8 mouse cellular contexts compared by ENCODE assay signal in the genomic region with DNA sequence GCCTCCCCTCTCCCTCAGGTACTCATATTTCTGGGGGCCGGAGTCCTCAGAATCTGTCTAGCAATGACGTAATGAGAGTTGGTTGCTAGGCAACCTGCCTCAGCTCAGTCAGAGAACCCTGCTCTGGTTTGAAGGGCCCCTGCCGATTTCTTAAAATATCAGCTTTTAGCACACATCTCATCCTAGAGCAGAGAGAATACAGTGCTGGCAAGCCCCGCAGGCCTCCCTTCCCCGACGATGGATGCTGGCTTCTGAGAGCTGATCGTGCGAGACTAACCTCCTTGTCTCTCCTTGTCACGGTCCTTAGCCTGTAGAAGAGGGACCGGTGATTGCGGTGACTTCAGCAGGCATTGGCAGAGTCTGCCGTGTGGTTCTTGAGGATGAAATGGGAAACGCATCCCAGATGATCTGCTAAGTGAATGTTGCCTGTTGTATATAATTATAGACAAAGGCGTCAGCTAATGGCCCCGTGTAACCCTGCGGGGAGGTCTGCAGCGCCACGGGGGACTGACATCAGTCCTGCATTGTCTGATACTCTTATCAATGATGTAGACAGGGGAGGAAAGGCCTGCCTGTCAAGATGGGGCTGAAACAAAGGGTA.
DNase-seq lines count a peak whose midpoint lies in the region; ATAC-seq and TF ChIP-seq lines count a peak whose summit lies in the region.
"Had no signal": no experiment of that assay in that cellular context is flagged by ENCODE, and none has a peak within 500 bp of the region (broad histone marks: within the 10 kb centered on the region; RNA-seq: fewer than 3 reads in every experiment).

No protein-coding gene starts in this region.

- H3K4me3 ChIP-seq in forebrain, embryonic 13.5 days = no peak overlapping the region
- H3K4me3 ChIP-seq in midbrain, postnatal 0 days (ENCODE audit: low read depth, low read length) = no peak overlapping the region
- no peak overlapping the region for H3K4me3 ChIP-seq in liver, embryonic 11.5 days (ENCODE audit: low read depth, low read length)
- H3K4me3 ChIP-seq: liver, embryonic 15.5 days had no signal

- peak; percentile 44 for TF ChIP-seq CTCF in midbrain, postnatal 0 days (IDR thresholded peaks at IDR 0.05)

- peak overlapping the region; percentile 43; the same call in 1 of the 2 replicates for H3K9ac ChIP-seq in forebrain, embryonic 13.5 days
- peak overlapping the region; percentile 42; the same call in 1 of the 2 replicates for H3K9ac ChIP-seq in midbrain, postnatal 0 days (replicated peaks; ENCODE audit: low read length, poor library complexity, severe bottlenecking)
- no peak overlapping the region for H3K9ac ChIP-seq in liver, embryonic 11.5 days (ENCODE audit: low read depth, low read length)
- H3K9ac ChIP-seq: liver, embryonic 15.5 days had no signal

- 3% methylated on average over 18 of the region's 18 CpGs for whole genome bisulfite sequencing in forebrain, embryonic 13.5 days
- 3% methylated on average over 18 of the region's 18 CpGs for whole genome bisulfite sequencing in midbrain, postnatal 0 days
- 49% methylated on average over 18 of the region's 18 CpGs for WGBS in liver, embryonic 11.5 days

- peak overlapping the region; percentile 49 for H3K4me2 ChIP-seq in forebrain, embryonic 13.5 days
- no peak overlapping the region for H3K4me2 ChIP-seq in midbrain, postnatal 0 days (ENCODE audit: low read depth, low read length, poor library complexity, severe bottlenecking)
- no peak overlapping the region for H3K4me2 ChIP-seq in liver, embryonic 11.5 days
- H3K4me2 ChIP-seq: liver, embryonic 15.5 days had no signal

- no peaks in the 10 kb centered on the region for H3K27me3 ChIP-seq in forebrain, embryonic 13.5 days
- H3K27me3 ChIP-seq in midbrain, postnatal 0 days (ENCODE audit: insufficient read depth, low read length) = no peaks in the 10 kb centered on the region
- peaks cover 2% of the 10 kb centered on the region; the same call in 1 of the 2 replicates for H3K27me3 ChIP-seq in liver, embryonic 11.5 days (replicated peaks; ENCODE audit: control insufficient read depth, insufficient read depth, low read length)

- ATAC-seq in forebrain, embryonic 13.5 days = peak; percentile 50
- ATAC-seq in midbrain, postnatal 0 days (ENCODE audit: low FRiP score) = peak; percentile 82
- no peak for ATAC-seq in liver, embryonic 11.5 days (replicated peaks; ENCODE audit: low FRiP score)

- no peaks in the 10 kb centered on the region for H3K36me3 ChIP-seq in forebrain, embryonic 13.5 days (ENCODE audit: poor library complexity, severe bottlenecking)
- no peaks in the 10 kb centered on the region for H3K36me3 ChIP-seq in midbrain, postnatal 0 days (ENCODE audit: insufficient read depth, low read length)
- no peaks in the 10 kb centered on the region for H3K36me3 ChIP-seq in liver, embryonic 11.5 days (ENCODE audit: control insufficient read depth, insufficient read depth, low read length)
- H3K36me3 ChIP-seq: liver, embryonic 15.5 days had no signal

- DNase-seq in cerebellum, postnatal 25 days = peak; percentile 40 to 42
- peak; percentile 32 to 59 for DNase-seq in layer of hippocampus, postnatal 10 days (ENCODE audit: low spot score in 2 of 2)
- DNase-seq in midbrain, postnatal 0 days (ENCODE audit: low spot score) = peak; percentile 88
- DNase-seq in kidney, postnatal 36 days = no peak
- no peak for DNase-seq in natural killer cell, adult 2 months (ENCODE audit: low spot score in 2 of 2)
- DNase-seq in liver, embryonic 11.5 days (ENCODE audit: low spot score) = no peak

- H3K27ac ChIP-seq in forebrain, embryonic 13.5 days = peak overlapping the region; percentile 95
- H3K27ac ChIP-seq in midbrain, postnatal 0 days (ENCODE audit: low read depth, low read length) = peak overlapping the region; percentile 94
- H3K27ac ChIP-seq in liver, embryonic 11.5 days (ENCODE audit: low read depth, low read length) = no peak overlapping the region
- H3K27ac ChIP-seq: liver, embryonic 15.5 days had no signal

- no peaks in the 10 kb centered on the region for H3K9me3 ChIP-seq in forebrain, embryonic 13.5 days (replicated peaks)
- no peaks in the 10 kb centered on the region for H3K9me3 ChIP-seq in midbrain, postnatal 0 days (ENCODE audit: low read length)
- H3K9me3 ChIP-seq in liver, embryonic 11.5 days (ENCODE audit: control insufficient read depth, low read length) = no peaks in the 10 kb centered on the region
- H3K9me3 ChIP-seq: liver, embryonic 15.5 days had no signal

- H3K4me1 ChIP-seq in forebrain, embryonic 13.5 days = peaks cover 80% of the 10 kb centered on the region
- peaks cover 32% of the 10 kb centered on the region for H3K4me1 ChIP-seq in midbrain, postnatal 0 days (ENCODE audit: insufficient read depth, low read length)
- peaks cover 14% of the 10 kb centered on the region for H3K4me1 ChIP-seq in liver, embryonic 11.5 days (replicated peaks; ENCODE audit: control insufficient read depth, insufficient read depth, low read length)
- H3K4me1 ChIP-seq: liver, embryonic 15.5 days had no signal

Comparison
In these comparisons a context has a peak if more than half of its experiments do, and no peak if none do; other contexts are left out.
1. DNase-seq: peak in cerebellum, postnatal 25 days (2 of 2), layer of hippocampus, postnatal 10 days (2 of 2) and midbrain, postnatal 0 days (single experiment); none in kidney, postnatal 36 days (0 of 2), natural killer cell, adult 2 months (0 of 2) and liver, embryonic 11.5 days (single experiment).